Mouse (Mus musculus) forebrain, embryonic 10.5 days (tissue): Measurements from ENCODE around the gene Adam30. TPM values are rescaled to one million over a fixed set of nuclear protein-coding genes. Genes with fewer than 3 reads are reported as not detected.
"Not testable (repeated sequence)": the region's sequence is repeated elsewhere in the genome, so short reads cannot be mapped to it uniquely, and the experiment has no call there.

Source experiments
- DNase-seq: peaks from one replicate; pipeline ENCODE4 v3.0.0-alpha.2; 2017; ENCODE audit warnings: low spot score; ENCODE audit errors: extremely low spot score
- H3K27ac ChIP-seq: fragments of 300-500 bp; sonication (generic); 2 replicates; pipeline ENCODE4 v1.5.1; 2016; ENCODE audit warnings: mild to moderate bottlenecking
- H3K27me3 ChIP-seq: fragments of 300-500 bp; sonication (generic); 2 replicates; pipeline ENCODE4 v1.6.1; 2016; ENCODE audit warnings: mild to moderate bottlenecking; ENCODE audit not compliant: poor library complexity, severe bottlenecking
- H3K36me3 ChIP-seq: fragments of 300-500 bp; sonication (generic); replicated peaks from 2 replicates; pipeline ENCODE4 v1.6.1; 2016; ENCODE audit warnings: mild to moderate bottlenecking, moderate library complexity
- H3K4me1 ChIP-seq: fragments of 300-500 bp; sonication (generic); 2 replicates; pipeline ENCODE4 v1.6.1; 2016
- H3K4me3 ChIP-seq: fragments of 300-500 bp; sonication (generic); 2 replicates; pipeline ENCODE4 v1.5.1; 2016; ENCODE audit warnings: mild to moderate bottlenecking, moderate library complexity
- H3K9me3 ChIP-seq: fragments of 300-500 bp; sonication (generic); 2 replicates; pipeline ENCODE4 v1.6.1; 2016; ENCODE audit warnings: mild to moderate bottlenecking, moderate library complexity
- WGBS: fragments of 180-500 bp; shearing (Covaris S2); methylation state at CpG from one replicate; pipeline ENCODE4 v1.1.7; 2016; 5-methylcytosine and 5-hydroxymethylcytosine counted together
- polyA plus RNA-seq: library from polyadenylated mRNA; unstranded; fragments of >200 nt; fragmentation: Nextera tagmentation; extraction: Ambion mirVana; gene quantifications from 2 replicates; pipeline ENCODE4 v1.2.1, GENCODE M21; 2016

Adam30 gene
- 0.04 TPM in 1 of 2 replicates, not detected in the other for polyA plus RNA-seq

- no peak for DNase-seq
- Histone ChIP-seq H3K4me3 (no peak within 1 kb of the TSS), H3K9me3 (no peaks in the 10 kb centered on the region), H3K4me1 (peaks cover 4% of the 10 kb centered on the region; the same call in 1 of the 2 replicates), H3K27me3 (no peaks in the 10 kb centered on the region), H3K27ac (no peak within 1 kb of the TSS), H3K36me3 (no peaks in the 10 kb centered on the region)
- 86% methylated on average over 17 of the region's 17 CpGs for WGBS
Observed at GRCm38 (mm10) chr3:98160330-98160729, at the start of gene Adam30. TSS of gene Adam30 (plus strand) at chr3:98160630.

- Histone ChIP-seq H3K4me3 (no peak overlapping the region), H3K27me3 (no peaks in the 10 kb centered on the region), H3K9me3 (no peaks in the 10 kb centered on the region), H3K4me1 (peaks cover 8% of the 10 kb centered on the region), H3K27ac (no peak overlapping the region), H3K36me3 (peaks cover 93% of the 10 kb centered on the region)
- 96% methylated on average over 3 of the region's 3 CpGs for WGBS
- DNase-seq, result no peak
Observed at GRCm38 (mm10) chr3:98118252-98118651, 42.2 kb upstream of the Adam30 start.

- no peak for DNase-seq
- peaks cover 8% of the 10 kb centered on the region for H3K4me1 ChIP-seq
- peaks cover 93% of the 10 kb centered on the region for H3K36me3 ChIP-seq
- H3K4me3 ChIP-seq, result no peak overlapping the region
- no peaks in the 10 kb centered on the region for H3K9me3 ChIP-seq
- 91% methylated on average over 6 of the region's 6 CpGs for WGBS
- no peaks in the 10 kb centered on the region for H3K27me3 ChIP-seq
- no peak overlapping the region for H3K27ac ChIP-seq
Observed at GRCm38 (mm10) chr3:98119338-98119737, 41.1 kb upstream of the Adam30 start.

- WGBS, result 38% methylated on average over 6 of the region's 6 CpGs
- no peak for DNase-seq
- Histone ChIP-seq H3K4me1 (peaks cover 8% of the 10 kb centered on the region), H3K9me3 (no peaks in the 10 kb centered on the region), H3K27me3 (no peaks in the 10 kb centered on the region), H3K36me3 (peaks cover 94% of the 10 kb centered on the region), H3K27ac (peak overlapping the region; percentile 21; the same call in 1 of the 2 replicates), H3K4me3 (no peak overlapping the region)
Observed at GRCm38 (mm10) chr3:98120884-98121283, 39.5 kb upstream of the Adam30 start.

- Histone ChIP-seq H3K9me3 (no peaks in the 10 kb centered on the region), H3K27me3 (no peaks in the 10 kb centered on the region), H3K27ac (no peak overlapping the region), H3K4me1 (no peaks in the 10 kb centered on the region), H3K4me3 (no peak overlapping the region), H3K36me3 (peaks cover 96% of the 10 kb centered on the region)
- DNase-seq, result no peak
- WGBS, result 94% methylated on average over 2 of the region's 2 CpGs
Observed at GRCm38 (mm10) chr3:98127775-98128174, 32.7 kb upstream of the Adam30 start.

- H3K9me3 ChIP-seq, result no peaks in the 10 kb centered on the region
- 90% methylated on average over 5 of the region's 5 CpGs for WGBS
Observed at GRCm38 (mm10) chr3:98128716-98129115, 31.7 kb upstream of the Adam30 start.

GRCm38 (mm10) chr3:98132140-98132539, 28.3 kb upstream of the Adam30 start:
- 93% methylated on average over 4 of the region's 4 CpGs for WGBS
- H3K4me3 ChIP-seq, DNase-seq, H3K27me3 ChIP-seq, H3K4me1 ChIP-seq, H3K9me3 ChIP-seq, H3K27ac ChIP-seq: not testable (repeated sequence)
- peaks cover 93% of the 10 kb centered on the region for H3K36me3 ChIP-seq

More at GRCm38 (mm10) chr3:98128716-98129115, 31.7 kb upstream of the Adam30 start:
- no peaks in the 10 kb centered on the region for H3K4me1 ChIP-seq
- H3K27me3 ChIP-seq, result no peaks in the 10 kb centered on the region
- no peak overlapping the region for H3K27ac ChIP-seq
- H3K4me3 ChIP-seq, result no peak overlapping the region
- DNase-seq, result no peak
- H3K36me3 ChIP-seq, result peaks cover 96% of the 10 kb centered on the region

GRCm38 (mm10) chr3:98132636-98133035, 27.8 kb upstream of the Adam30 start:
- Histone ChIP-seq H3K27me3 (no peaks in the 10 kb centered on the region), H3K4me1 (no peaks in the 10 kb centered on the region), H3K9me3 (no peaks in the 10 kb centered on the region), H3K4me3 (no peak overlapping the region), H3K36me3 (peaks cover 93% of the 10 kb centered on the region), H3K27ac (no peak overlapping the region)
- WGBS, result 94% methylated on average over 8 of the region's 8 CpGs
- no peak for DNase-seq

GRCm38 (mm10) chr3:98141456-98141855, 19.0 kb upstream of the Adam30 start:
- DNase-seq, result no peak
- no peaks in the 10 kb centered on the region for H3K27me3 ChIP-seq
- no peaks in the 10 kb centered on the region for H3K9me3 ChIP-seq
- peaks cover 100% of the 10 kb centered on the region for H3K36me3 ChIP-seq
- H3K27ac ChIP-seq, result no peak overlapping the region
- H3K4me1 ChIP-seq, result no peaks in the 10 kb centered on the region
- no peak overlapping the region for H3K4me3 ChIP-seq
- WGBS, result 93% methylated on average over 15 of the region's 15 CpGs

- DNase-seq, result no peak
- H3K27me3 ChIP-seq, result no peaks in the 10 kb centered on the region
- H3K36me3 ChIP-seq, result peaks cover 100% of the 10 kb centered on the region
- no peak overlapping the region for H3K27ac ChIP-seq
- no peaks in the 10 kb centered on the region for H3K9me3 ChIP-seq
- H3K4me3 ChIP-seq, result no peak overlapping the region
- WGBS, result 96% methylated on average over 13 of the region's 13 CpGs
- H3K4me1 ChIP-seq, result no peaks in the 10 kb centered on the region
Observed at GRCm38 (mm10) chr3:98142862-98143261, 17.6 kb upstream of the Adam30 start.

- peaks cover 94% of the 10 kb centered on the region for H3K36me3 ChIP-seq
Observed at GRCm38 (mm10) chr3:98145204-98145603, 15.2 kb upstream of the Adam30 start.

GRCm38 (mm10) chr3:98146471-98147410, 13.7 kb upstream of the Adam30 start:
- DNase-seq, result no peak
- H3K4me1 ChIP-seq, result no peaks in the 10 kb centered on the region
- no peak overlapping the region for H3K27ac ChIP-seq
- no peak overlapping the region for H3K4me3 ChIP-seq
- H3K9me3 ChIP-seq, result no peaks in the 10 kb centered on the region
- no peaks in the 10 kb centered on the region for H3K27me3 ChIP-seq
- H3K36me3 ChIP-seq, result peaks cover 90% of the 10 kb centered on the region
- 95% methylated on average over 29 of the region's 29 CpGs for WGBS

More at GRCm38 (mm10) chr3:98145204-98145603, 15.2 kb upstream of the Adam30 start:
- Histone ChIP-seq H3K4me3 (no peak overlapping the region), H3K4me1 (no peaks in the 10 kb centered on the region), H3K27ac (no peak overlapping the region), H3K27me3 (no peaks in the 10 kb centered on the region), H3K9me3 (no peaks in the 10 kb centered on the region)
- no peak for DNase-seq
- 91% methylated on average over 10 of the region's 10 CpGs for WGBS

- Histone ChIP-seq H3K4me3 (no peak overlapping the region), H3K27me3 (no peaks in the 10 kb centered on the region), H3K27ac (no peak overlapping the region), H3K4me1 (no peaks in the 10 kb centered on the region), H3K36me3 (peaks cover 82% of the 10 kb centered on the region), H3K9me3 (no peaks in the 10 kb centered on the region)
- WGBS, result 94% methylated on average over 14 of the region's 14 CpGs
- DNase-seq, result no peak
Observed at GRCm38 (mm10) chr3:98147706-98148105, 12.7 kb upstream of the Adam30 start.
